Mouse (Mus musculus) liver (tissue): ENCODE measurements around the gene Zbed5.
A peak's percentile ranks its signal among the peaks of the same experiment; 100 is the strongest.
"Not testable (repeated sequence)": the region's sequence is repeated elsewhere in the genome, so short reads cannot be mapped to it uniquely, and the experiment has no call there.

ENCODE experiments used
- DNase-seq: peaks from one replicate; pipeline ENCODE4 v3.0.0-alpha.2; 2020; ENCODE audit warnings: mixed read lengths

Gene Zbed5

GRCm38 (mm10) chr5:129909147-129909546 lies 13.6 kb downstream of the Zbed5 start:
- no peak for DNase-seq

GRCm38 (mm10) chr5:129909591-129909990 lies 14.1 kb downstream of the Zbed5 start:
- no peak for DNase-seq

GRCm38 (mm10) chr5:129914024-129914423 lies 18.5 kb downstream of the Zbed5 start:
- peak; percentile 30 for DNase-seq

GRCm38 (mm10) chr5:129915491-129915890 lies 20.0 kb downstream of the Zbed5 start:
- DNase-seq: not testable (repeated sequence)

GRCm38 (mm10) chr5:129918065-129918651 lies 22.6 kb downstream of the Zbed5 start:
- peak; percentile 37 for DNase-seq

GRCm38 (mm10) chr5:129918752-129919151 lies 23.2 kb downstream of the Zbed5 start:
- DNase-seq: no peak

- no peak for DNase-seq
Observed at GRCm38 (mm10) chr5:129919320-129919719, 23.8 kb downstream of the Zbed5 start.

- no peak for DNase-seq
Observed at GRCm38 (mm10) chr5:129921972-129922371, 26.4 kb downstream of the Zbed5 start.

GRCm38 (mm10) chr5:129924820-129925452 lies 29.4 kb downstream of the Zbed5 start:
- DNase-seq: no peak

- DNase-seq: no peak
Observed at GRCm38 (mm10) chr5:129925933-129926332, 30.4 kb downstream of the Zbed5 start.

GRCm38 (mm10) chr5:129929924-129930855 lies 34.7 kb downstream of the Zbed5 start:
- DNase-seq: no peak

GRCm38 (mm10) chr5:129936941-129937340 lies 41.4 kb downstream of the Zbed5 start:
- no peak for DNase-seq

GRCm38 (mm10) chr5:129940281-129940680 lies 44.8 kb downstream of the Zbed5 start:
- no peak for DNase-seq

GRCm38 (mm10) chr5:129940736-129941494 lies 45.4 kb downstream of the Zbed5 start:
- DNase-seq: no peak

- DNase-seq: peak; percentile 99
Observed at GRCm38 (mm10) chr5:129941495-129942045, 46.0 kb downstream of the Zbed5 start, which contains the start of gene Vkorc1l1. TSS of gene Vkorc1l1 (plus strand) at chr5:129941970.

GRCm38 (mm10) chr5:129942073-129942939 lies 46.8 kb downstream of the Zbed5 start:
- DNase-seq: peak; percentile 68

GRCm38 (mm10) chr5:129943402-129943801 lies 47.9 kb downstream of the Zbed5 start:
- DNase-seq: no peak

- no peak for DNase-seq
Observed at GRCm38 (mm10) chr5:129947528-129948033, 52.1 kb downstream of the Zbed5 start.

GRCm38 (mm10) chr5:129952143-129952542 lies 56.6 kb downstream of the Zbed5 start:
- DNase-seq: no peak
